Mouse (Mus musculus) midbrain, postnatal 0 days (tissue): Measurements from ENCODE around the gene Pip4k2a. TPM values are rescaled to one million over a fixed set of nuclear protein-coding genes. Genes with fewer than 3 reads are reported as not detected.
A peak's percentile ranks its signal among the peaks of the same experiment; 100 is the strongest.

ENCODE experiments used
- ATAC-seq: fragments of 200-750 bp; cut with Nextera tagmentation; 2 replicates; pipeline ENCODE4 v1.8.0; 2017; ENCODE audit warnings: moderate number of reproducible peaks, mild to moderate bottlenecking, moderate TSS enrichment, moderate library complexity; ENCODE audit not compliant: low FRiP score
- DNase-seq: peaks from one replicate; pipeline ENCODE4 v3.0.0-alpha.2; 2015; ENCODE audit warnings: low spot score
- H3K27ac ChIP-seq: fragments of 300-500 bp; sonication (generic); 2 replicates; pipeline ENCODE4 v1.5.1; 2014; ENCODE audit warnings: low read depth, mild to moderate bottlenecking, low read length, mixed read lengths
- H3K27me3 ChIP-seq: fragments of 300-500 bp; sonication (generic); 2 replicates; pipeline ENCODE4 v1.6.1; 2014; ENCODE audit warnings: low read length, control low read depth, mixed read lengths; ENCODE audit not compliant: insufficient read depth
- H3K36me3 ChIP-seq: fragments of 300-500 bp; sonication (generic); 2 replicates; pipeline ENCODE4 v1.6.1; 2014; ENCODE audit warnings: low read length, control low read depth, mixed read lengths; ENCODE audit not compliant: insufficient read depth
- H3K4me1 ChIP-seq: fragments of 300-500 bp; sonication (generic); 2 replicates; pipeline ENCODE4 v1.6.1; 2014; ENCODE audit warnings: mild to moderate bottlenecking, control low read depth, antibody characterized with exemption, low read length, mixed read lengths; ENCODE audit not compliant: insufficient read depth
- H3K4me2 ChIP-seq: fragments of 300-500 bp; sonication (generic); 2 replicates; pipeline ENCODE4 v1.6.1; 2014; ENCODE audit warnings: low read depth, mild to moderate bottlenecking, low read length, mixed read lengths; ENCODE audit not compliant: poor library complexity, severe bottlenecking
- H3K4me3 ChIP-seq: fragments of 300-500 bp; sonication (generic); 2 replicates; pipeline ENCODE4 v1.5.1; 2014; ENCODE audit warnings: low read depth, mild to moderate bottlenecking, low read length, moderate library complexity
- H3K9ac ChIP-seq: fragments of 300-500 bp; sonication (generic); replicated peaks from 2 replicates; pipeline ENCODE4 v1.6.1; 2014; ENCODE audit warnings: mild to moderate bottlenecking, low read length, moderate library complexity, mixed read lengths; ENCODE audit not compliant: poor library complexity, severe bottlenecking
- H3K9me3 ChIP-seq: fragments of 300-500 bp; sonication (generic); 2 replicates; pipeline ENCODE4 v1.6.1; 2016; ENCODE audit warnings: low read length, control low read depth
- CTCF ChIP-seq: IDR thresholded peaks from 2 replicates; pipeline ENCODE4 v1.5.1; 2016; ENCODE audit warnings: antibody characterized with exemption, mild to moderate bottlenecking
- WGBS: fragments of 180-500 bp; shearing (Covaris S2); extraction: QIAGEN DNeasy Blood & Tissue Kit; methylation state at CpG from one replicate; pipeline ENCODE4 v1.1.7; 2014; 5-methylcytosine and 5-hydroxymethylcytosine counted together
- polyA plus RNA-seq: library from polyadenylated mRNA; unstranded; fragments of >200 nt; fragmentation: Nextera tagmentation; extraction: Ambion mirVana; gene quantifications from 2 replicates; pipeline ENCODE4 v1.2.1, GENCODE M21; 2015
- total RNA-seq: library from RNA; depleted of rRNA; stranded (reverse); fragments of >200 nt; gene quantifications from 2 replicates; pipeline ENCODE4 v1.2.3, GENCODE M21; 2014

Pip4k2a gene
- total and polyA plus RNA-seq, 2 experiments from 2014 or later, result 7.1 to 8.1 TPM

DNA sequence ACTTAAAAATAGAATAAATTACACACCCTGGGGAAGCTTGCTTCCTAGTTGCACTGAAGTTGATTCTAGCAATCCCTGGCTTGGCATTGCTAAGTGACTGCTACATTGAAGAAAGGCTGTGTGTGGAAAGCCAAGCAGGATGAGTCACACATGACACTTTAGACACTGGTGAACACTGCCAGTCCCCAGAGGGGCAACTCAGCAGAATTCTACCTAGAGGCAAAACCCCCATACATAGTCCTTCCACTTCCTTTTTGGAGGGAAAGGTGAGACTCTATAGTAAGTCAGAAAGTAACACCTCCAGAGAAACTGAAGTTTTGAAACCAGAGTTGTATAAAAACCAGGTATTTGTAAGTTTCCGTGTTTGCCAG lies 80.6 kb downstream of the Pip4k2a start:
- WGBS, result 79% methylated on average over 1 of the region's 1 CpGs
- no peak overlapping the region for H3K4me3 ChIP-seq
- H3K4me2 ChIP-seq, result no peak overlapping the region
- no peaks in the 10 kb centered on the region for H3K27me3 ChIP-seq
- H3K9me3 ChIP-seq, result no peaks in the 10 kb centered on the region
- TF ChIP-seq CTCF, result no peak
- no peak for ATAC-seq
- peaks cover 9% of the 10 kb centered on the region for H3K4me1 ChIP-seq
- H3K27ac ChIP-seq, result no peak overlapping the region
- no peaks in the 10 kb centered on the region for H3K36me3 ChIP-seq
- H3K9ac ChIP-seq, result no peak overlapping the region
- no peak for DNase-seq

- H3K9ac ChIP-seq, result no peak overlapping the region
- no peak for TF ChIP-seq CTCF
- H3K4me2 ChIP-seq, result no peak overlapping the region
- no peak for ATAC-seq
- WGBS, result 64% methylated on average over 14 of the region's 14 CpGs
- H3K9me3 ChIP-seq, result no peaks in the 10 kb centered on the region
- no peaks in the 10 kb centered on the region for H3K27me3 ChIP-seq
- no peak overlapping the region for H3K4me3 ChIP-seq
- no peak overlapping the region for H3K27ac ChIP-seq
- DNase-seq, result no peak
- no peaks in the 10 kb centered on the region for H3K36me3 ChIP-seq
- H3K4me1 ChIP-seq, result peaks cover 9% of the 10 kb centered on the region
These were observed 81.1 kb downstream of the Pip4k2a start for GRCm38 (mm10) chr2:18916615-18917379.

DNA sequence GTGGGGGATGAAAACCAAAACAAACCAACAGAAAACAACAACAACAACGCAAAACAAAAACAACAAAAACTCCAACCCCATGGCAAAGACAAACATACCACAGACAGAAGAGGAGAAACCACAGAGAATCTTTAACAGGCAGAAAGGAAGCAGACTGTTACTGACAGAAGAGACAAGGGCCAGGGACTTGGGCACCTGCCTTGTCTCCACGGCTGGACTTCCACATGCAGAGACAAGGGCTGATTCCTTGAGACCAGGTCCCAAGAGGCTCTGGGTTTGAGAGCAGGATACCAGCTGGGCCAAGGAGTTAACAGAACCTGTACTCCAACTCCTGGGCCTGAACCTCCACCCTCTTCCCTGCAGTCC lies 81.9 kb downstream of the Pip4k2a start:
- no peaks in the 10 kb centered on the region for H3K27me3 ChIP-seq
- no peak overlapping the region for H3K9ac ChIP-seq
- DNase-seq (no peak), ATAC-seq (no peak)
- H3K27ac ChIP-seq, result peak overlapping the region; percentile 43; the same call in 1 of the 2 replicates
- H3K9me3 ChIP-seq, result no peaks in the 10 kb centered on the region
- TF ChIP-seq CTCF, result no peak
- 73% methylated on average over 2 of the region's 2 CpGs for WGBS
- no peak overlapping the region for H3K4me3 ChIP-seq
- H3K36me3 ChIP-seq, result no peaks in the 10 kb centered on the region
- no peak overlapping the region for H3K4me2 ChIP-seq
- H3K4me1 ChIP-seq, result peaks cover 9% of the 10 kb centered on the region

GRCm38 (mm10) chr2:18915372-18916041 lies 82.4 kb downstream of the Pip4k2a start:
- ATAC-seq, result no peak
- Histone ChIP-seq H3K4me3 (no peak overlapping the region), H3K27ac (peak overlapping the region; percentile 43; the same call in 1 of the 2 replicates), H3K27me3 (no peaks in the 10 kb centered on the region), H3K4me2 (no peak overlapping the region), H3K9ac (no peak overlapping the region), H3K9me3 (no peaks in the 10 kb centered on the region), H3K36me3 (no peaks in the 10 kb centered on the region), H3K4me1 (peaks cover 9% of the 10 kb centered on the region)
- DNase-seq, result peak; percentile 20
- WGBS, result 76% methylated on average over 9 of the region's 9 CpGs
- TF ChIP-seq CTCF, result no peak

GRCm38 (mm10) chr2:18914750-18915149 lies 83.2 kb downstream of the Pip4k2a start:
- no peaks in the 10 kb centered on the region for H3K9me3 ChIP-seq
- TF ChIP-seq CTCF, result no peak
- DNase-seq, result no peak
- no peak overlapping the region for H3K4me3 ChIP-seq
- no peak for ATAC-seq
- H3K27ac ChIP-seq, result no peak overlapping the region
- H3K4me2 ChIP-seq, result no peak overlapping the region
- 88% methylated on average over 2 of the region's 2 CpGs for WGBS
- H3K36me3 ChIP-seq, result no peaks in the 10 kb centered on the region
- H3K4me1 ChIP-seq, result peaks cover 9% of the 10 kb centered on the region
- no peak overlapping the region for H3K9ac ChIP-seq
- no peaks in the 10 kb centered on the region for H3K27me3 ChIP-seq

DNA sequence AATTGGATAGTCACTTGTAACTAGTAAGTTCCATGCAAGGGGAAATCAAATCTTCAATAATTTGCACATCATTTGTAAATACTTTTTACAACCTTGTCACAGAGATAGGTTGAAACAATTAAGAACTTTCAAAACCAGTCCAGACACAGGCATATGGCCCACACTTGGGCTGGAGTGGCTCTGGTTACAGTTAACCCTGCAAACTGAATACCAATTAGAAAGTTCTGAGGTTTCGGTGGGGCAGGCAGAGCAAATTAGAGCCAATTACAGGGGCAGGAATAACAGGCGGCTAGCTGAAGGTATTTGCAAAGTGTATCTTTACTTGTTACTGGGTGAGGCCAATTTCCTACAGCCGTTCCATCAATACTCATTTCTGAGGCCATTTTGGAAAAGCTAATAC lies 84.3 kb downstream of the Pip4k2a start:
- no peak overlapping the region for H3K9ac ChIP-seq
- TF ChIP-seq CTCF, result no peak
- DNase-seq, result no peak
- H3K36me3 ChIP-seq, result no peaks in the 10 kb centered on the region
- WGBS, result 87% methylated on average over 3 of the region's 3 CpGs
- H3K4me2 ChIP-seq, result no peak overlapping the region
- no peak for ATAC-seq
- no peak overlapping the region for H3K27ac ChIP-seq
- H3K27me3 ChIP-seq, result no peaks in the 10 kb centered on the region
- H3K4me1 ChIP-seq, result peaks cover 9% of the 10 kb centered on the region
- H3K9me3 ChIP-seq, result no peaks in the 10 kb centered on the region
- H3K4me3 ChIP-seq, result no peak overlapping the region
